Mouse (Mus musculus) myocyte (in vitro differentiated cells): ENCODE results near the gene Cacna1d. TPM values are rescaled to one million over a fixed set of nuclear protein-coding genes. Genes with fewer than 3 reads are reported as not detected.

Experiments used
- H3K27me3 ChIP-seq: one replicate; pipeline ENCODE4 v1.6.1; 2011; ENCODE audit not compliant: control insufficient read depth, insufficient read depth, insufficient read length
- H3K36me3 ChIP-seq: one replicate; pipeline ENCODE4 v1.6.1; 2011; ENCODE audit not compliant: control insufficient read depth, insufficient read depth
- H3K4me2 ChIP-seq: one replicate; pipeline ENCODE4 v1.6.1; 2011; ENCODE audit warnings: low read depth, control low read depth
- H3K4me3 ChIP-seq: one replicate; pipeline ENCODE4 v1.5.1; 2011; ENCODE audit warnings: mild to moderate bottlenecking, control low read depth, moderate library complexity
- H3K79me2 ChIP-seq: one replicate; pipeline ENCODE4 v1.6.1; 2011; ENCODE audit not compliant: control insufficient read depth, insufficient read depth
- H3ac ChIP-seq: one replicate; pipeline ENCODE4 v1.6.1; 2011; ENCODE audit not compliant: control insufficient read depth, insufficient read length
- CEBPB ChIP-seq: IDR thresholded peaks from 2 replicates; pipeline ENCODE4 v1.6.1; 2011; ENCODE audit warnings: mild to moderate bottlenecking, moderate library complexity; ENCODE audit not compliant: poor library complexity, insufficient read depth, severe bottlenecking
- E2F4 ChIP-seq: IDR thresholded peaks from one replicate; pipeline ENCODE4 v1.6.1; 2011; ENCODE audit warnings: mild to moderate bottlenecking, control low read depth, moderate library complexity; ENCODE audit not compliant: insufficient read depth
- MAX ChIP-seq: IDR thresholded peaks from one replicate; pipeline ENCODE4 v1.6.1; 2011; ENCODE audit warnings: low read depth, mild to moderate bottlenecking, control low read depth
- MYOD1 ChIP-seq, 3 experiments: IDR thresholded peaks; one replicate each; pipeline ENCODE4 v1.6.1; 2011; ENCODE audit warnings: control low read depth in 2 of 3, low read depth in 2 of 3, mild to moderate bottlenecking in 2 of 3, moderate library complexity in 1 of 3; ENCODE audit not compliant: insufficient read length in 2 of 3, control insufficient read depth in 1 of 3
- MYOG ChIP-seq, 3 experiments: IDR thresholded peaks; one replicate each; pipeline ENCODE4 v1.6.1; 2011; ENCODE audit warnings: control low read depth in 2 of 3, low read depth in 2 of 3, mild to moderate bottlenecking in 2 of 3; ENCODE audit not compliant: insufficient read length in 2 of 3, control insufficient read depth in 1 of 3, insufficient read depth in 1 of 3
- POLR2A ChIP-seq: IDR thresholded peaks from one replicate; pipeline ENCODE4 v1.6.1; 2011; ENCODE audit warnings: low read depth, mild to moderate bottlenecking, control low read depth, moderate library complexity; ENCODE audit not compliant: insufficient read length
- POLR2AphosphoS2 ChIP-seq: IDR thresholded peaks from one replicate; pipeline ENCODE4 v1.6.1; 2011; ENCODE audit warnings: low read depth, control low read depth; ENCODE audit not compliant: insufficient read length
- REST ChIP-seq: IDR thresholded peaks from one replicate; pipeline ENCODE4 v1.6.1; 2011; ENCODE audit warnings: mild to moderate bottlenecking, control low read depth, moderate library complexity; ENCODE audit not compliant: insufficient read depth, insufficient read length
- SRF ChIP-seq: IDR thresholded peaks from one replicate; pipeline ENCODE4 v1.6.1; 2011; ENCODE audit warnings: low read depth; ENCODE audit not compliant: control insufficient read depth, insufficient read length
- TCF12 ChIP-seq: IDR thresholded peaks from one replicate; pipeline ENCODE4 v1.6.1; 2011; ENCODE audit warnings: mild to moderate bottlenecking, control low read depth; ENCODE audit not compliant: poor library complexity, insufficient read depth, severe bottlenecking
- TCF3 ChIP-seq: IDR thresholded peaks from one replicate; pipeline ENCODE4 v1.6.1; 2011; ENCODE audit warnings: low read depth, control low read depth; ENCODE audit not compliant: insufficient read length
- USF1 ChIP-seq: IDR thresholded peaks from one replicate; pipeline ENCODE4 v1.6.1; 2011; ENCODE audit warnings: low read depth, mild to moderate bottlenecking, control low read depth, moderate library complexity
- polyA plus RNA-seq: library from polyadenylated mRNA; unstranded; fragments of >200 nt; fragmentation: generic; extraction: Trizol; gene quantifications from one replicate; pipeline ENCODE4 v1.2.1, GENCODE M21; 2012; ENCODE audit warnings: missing spikeins

The Cacna1d gene
- polyA plus RNA-seq, 1 experiment, result not detected

DNA sequence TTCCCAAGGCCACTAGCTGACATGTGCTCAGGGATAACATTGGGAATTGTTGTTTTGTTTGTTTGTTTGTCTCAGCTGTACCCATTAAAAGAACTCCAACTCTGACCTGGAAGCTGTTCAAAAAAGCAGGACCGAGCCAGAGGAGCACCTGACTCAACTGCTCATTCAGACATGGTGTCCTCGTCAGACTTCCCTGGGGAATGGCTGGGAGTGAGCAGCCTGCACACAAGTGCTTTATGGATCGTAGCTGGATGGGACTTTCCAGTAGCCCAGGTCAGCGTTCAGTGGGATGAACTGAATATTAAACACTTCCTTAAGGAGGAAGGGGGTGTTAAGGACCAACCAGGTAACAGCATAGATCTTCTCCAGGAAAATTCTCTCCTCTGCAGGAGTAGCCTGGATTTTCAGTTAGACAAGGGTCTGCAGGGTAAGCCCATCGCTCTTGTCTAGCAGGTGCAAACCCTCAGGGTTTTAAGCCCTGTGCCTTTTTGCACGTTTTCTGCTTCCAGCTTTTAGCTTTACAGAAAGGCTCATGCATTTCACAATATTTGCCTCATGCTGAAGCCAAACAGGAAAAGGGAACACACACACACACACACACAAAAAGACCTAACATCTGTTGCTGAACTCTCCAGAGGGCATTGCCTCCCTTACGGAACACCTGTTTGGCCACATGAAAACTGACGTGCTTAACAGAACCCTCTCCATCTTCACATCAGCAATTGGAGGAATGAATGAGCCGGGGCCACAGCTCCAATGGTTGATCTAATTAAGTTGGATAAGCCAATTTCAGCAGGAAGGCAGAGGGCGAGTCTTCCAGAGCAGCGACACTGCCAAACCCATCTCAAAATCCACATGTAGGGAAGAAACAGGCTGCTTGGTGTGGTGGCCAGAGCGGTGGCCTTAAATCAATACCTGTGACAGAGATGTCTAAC lies 318.2 kb downstream of the Cacna1d start:
- no peak overlapping the region for H3K4me2 ChIP-seq
- H3K79me2 ChIP-seq, result no peaks in the 10 kb centered on the region
- H3K4me3 ChIP-seq, result no peak overlapping the region
- H3K36me3 ChIP-seq, result no peaks in the 10 kb centered on the region
- H3ac ChIP-seq, result no peak overlapping the region
- no peak for TF ChIP-seq CEBPB
- TF ChIP-seq POLR2A, result no peak
- no peak for TF ChIP-seq MAX
- TF ChIP-seq SRF, result no peak
- TF ChIP-seq TCF12, result no peak
- TF ChIP-seq MYOD1 (IDR thresholded peaks at IDR 0.05; ENCODE audit: control insufficient read depth in 1 of 3, insufficient read length in 2 of 3, low read depth in 2 of 3), result no peak
- no peak for TF ChIP-seq USF1
- no peak for TF ChIP-seq POLR2AphosphoS2
- TF ChIP-seq TCF3, result no peak
- no peaks in the 10 kb centered on the region for H3K27me3 ChIP-seq

DNA sequence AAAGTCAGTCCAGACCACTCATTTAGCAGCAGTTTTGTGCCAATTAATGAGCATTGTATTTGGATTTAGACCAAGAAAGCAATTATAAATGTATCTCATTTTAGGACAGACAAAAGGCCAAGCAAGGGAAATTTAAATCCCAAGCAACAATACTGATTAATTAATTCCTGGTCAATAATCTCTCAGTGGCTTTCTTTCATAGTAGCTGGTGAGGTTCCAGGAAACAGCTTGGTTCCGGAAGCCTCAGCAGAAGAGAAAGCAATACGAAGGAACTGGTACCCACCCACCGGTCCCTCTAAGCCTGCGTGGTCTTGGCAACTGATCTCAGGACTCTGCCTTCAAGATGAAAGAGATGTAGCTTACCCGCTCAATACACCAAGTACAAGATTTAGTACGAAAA lies 319.7 kb downstream of the Cacna1d start:
- no peak overlapping the region for H3K4me3 ChIP-seq

DNA sequence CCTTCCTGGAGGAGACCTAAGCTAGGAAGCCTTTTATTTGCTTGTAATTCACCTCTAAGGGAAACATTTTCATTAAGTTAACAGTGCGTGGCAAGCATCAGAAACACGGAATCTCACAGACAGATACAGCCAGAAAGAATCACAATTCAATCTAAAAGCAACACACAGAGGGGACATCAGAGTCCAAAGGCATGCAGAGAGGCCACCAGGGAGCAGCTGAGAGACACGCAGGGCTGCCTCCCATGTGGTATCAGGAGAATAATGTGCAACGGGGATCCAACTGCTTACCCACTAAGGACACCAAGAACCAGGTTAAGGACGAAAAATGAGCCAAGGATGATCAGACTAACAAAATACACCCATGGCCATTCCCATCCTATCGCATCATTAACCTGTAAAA lies 320.2 kb downstream of the Cacna1d start:
- H3K27me3 ChIP-seq, result no peaks in the 10 kb centered on the region
- H3K4me2 ChIP-seq, result no peak overlapping the region
- no peaks in the 10 kb centered on the region for H3K79me2 ChIP-seq
- H3K36me3 ChIP-seq, result no peaks in the 10 kb centered on the region
- no peak overlapping the region for H3K4me3 ChIP-seq
- TF ChIP-seq E2F4, result no peak
- no peak for TF ChIP-seq POLR2AphosphoS2
- TF ChIP-seq MYOG (IDR thresholded peaks at IDR 0.05; ENCODE audit: control insufficient read depth in 1 of 3, insufficient read depth in 1 of 3, insufficient read length in 2 of 3, low read depth in 2 of 3), result no peak
- no peak for TF ChIP-seq TCF12
- no peak for TF ChIP-seq SRF
- no peak for TF ChIP-seq POLR2A
- TF ChIP-seq CEBPB, result no peak
- TF ChIP-seq TCF3, result no peak
- TF ChIP-seq REST, result no peak
- TF ChIP-seq MAX, result no peak
- TF ChIP-seq USF1, result no peak
- no peak for TF ChIP-seq MYOD1 (IDR thresholded peaks at IDR 0.05; ENCODE audit: control insufficient read depth in 1 of 3, insufficient read length in 2 of 3, low read depth in 2 of 3)
- H3ac ChIP-seq, result no peak overlapping the region

More for the DNA sequence above, 319.7 kb downstream of the Cacna1d start:
- Histone ChIP-seq H3ac (no peak overlapping the region), H3K79me2 (no peaks in the 10 kb centered on the region), H3K27me3 (no peaks in the 10 kb centered on the region), H3K36me3 (no peaks in the 10 kb centered on the region), H3K4me2 (no peak overlapping the region)
- no peak for TF ChIP-seq MAX

DNA sequence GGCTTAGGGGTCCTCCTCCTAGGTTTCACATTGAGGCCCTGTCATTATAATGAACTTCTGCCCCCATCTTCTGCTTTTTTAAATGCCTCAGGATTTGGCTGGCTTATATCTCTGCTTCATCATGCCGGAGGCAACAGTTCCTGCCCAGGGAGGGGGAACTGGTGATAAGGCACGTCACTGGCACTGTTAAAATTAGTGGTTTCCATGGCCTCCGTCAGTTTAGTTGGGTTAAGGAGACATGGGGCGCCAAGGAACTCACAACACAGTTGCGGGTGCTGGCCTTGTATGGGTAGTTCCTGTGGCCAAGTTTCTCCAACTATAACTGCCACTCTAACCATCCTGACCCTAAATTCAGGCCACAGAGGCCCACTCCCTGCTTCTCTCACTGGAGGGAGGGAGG lies 321.8 kb downstream of the Cacna1d start:
- Histone ChIP-seq H3ac (no peak overlapping the region), H3K4me3 (no peak overlapping the region), H3K4me2 (no peak overlapping the region), H3K79me2 (no peaks in the 10 kb centered on the region), H3K36me3 (no peaks in the 10 kb centered on the region), H3K27me3 (no peaks in the 10 kb centered on the region)
- TF ChIP-seq POLR2A (no peak), CEBPB (no peak), TCF12 (no peak), TCF3 (no peak), SRF (no peak), USF1 (no peak), POLR2AphosphoS2 (no peak), E2F4 (no peak), MYOG (IDR thresholded peaks at IDR 0.05; ENCODE audit: control insufficient read depth in 1 of 3, insufficient read depth in 1 of 3, insufficient read length in 2 of 3, low read depth in 2 of 3) (no peak), MYOD1 (IDR thresholded peaks at IDR 0.05; ENCODE audit: control insufficient read depth in 1 of 3, insufficient read length in 2 of 3, low read depth in 2 of 3) (no peak), MAX (no peak), REST (no peak)

DNA sequence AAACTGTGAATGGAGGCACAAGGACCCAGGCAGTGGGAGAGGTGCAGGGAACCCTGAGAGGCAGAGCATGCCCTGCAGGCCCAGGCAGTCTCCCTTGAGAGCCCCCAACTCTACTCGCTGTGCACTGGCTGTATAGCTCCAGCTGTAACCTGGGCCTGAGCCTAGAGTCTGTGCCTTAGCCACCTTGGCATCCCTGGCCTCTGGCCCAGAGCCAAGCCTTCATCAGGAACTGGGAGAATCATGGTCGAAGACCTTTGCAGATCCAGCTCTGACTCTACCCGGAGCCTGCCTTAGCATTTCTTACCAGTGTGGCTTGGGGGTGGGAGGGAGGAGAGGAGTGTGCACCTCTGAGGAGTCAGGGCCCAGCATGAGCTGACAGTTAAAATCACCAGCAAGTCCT lies 322.4 kb downstream of the Cacna1d start:
- no peaks in the 10 kb centered on the region for H3K27me3 ChIP-seq
- H3ac ChIP-seq, result no peak overlapping the region
- H3K4me2 ChIP-seq, result no peak overlapping the region
- TF ChIP-seq POLR2A, result no peak
- TF ChIP-seq POLR2AphosphoS2, result no peak
- no peak for TF ChIP-seq USF1
- no peak for TF ChIP-seq CEBPB
- TF ChIP-seq MAX, result no peak
- no peak for TF ChIP-seq MYOD1 (IDR thresholded peaks at IDR 0.05; ENCODE audit: control insufficient read depth in 1 of 3, insufficient read length in 2 of 3, low read depth in 2 of 3)
- TF ChIP-seq REST, result no peak
- TF ChIP-seq E2F4, result no peak
- no peak for TF ChIP-seq SRF
- H3K79me2 ChIP-seq, result no peaks in the 10 kb centered on the region
- no peak overlapping the region for H3K4me3 ChIP-seq
- no peaks in the 10 kb centered on the region for H3K36me3 ChIP-seq
